Mouse (Mus musculus) left cerebral cortex, adult 9 months (tissue): ENCODE measurements around the gene Nipal3.
A peak's percentile ranks its signal among the peaks of the same experiment; 100 is the strongest.

Experiments used
- DNase-seq, 2 experiments: peaks; one replicate each; pipeline ENCODE4 v3.0.0; 2022; ENCODE audit warnings: low spot score in 2 of 2

Gene Nipal3

DNA sequence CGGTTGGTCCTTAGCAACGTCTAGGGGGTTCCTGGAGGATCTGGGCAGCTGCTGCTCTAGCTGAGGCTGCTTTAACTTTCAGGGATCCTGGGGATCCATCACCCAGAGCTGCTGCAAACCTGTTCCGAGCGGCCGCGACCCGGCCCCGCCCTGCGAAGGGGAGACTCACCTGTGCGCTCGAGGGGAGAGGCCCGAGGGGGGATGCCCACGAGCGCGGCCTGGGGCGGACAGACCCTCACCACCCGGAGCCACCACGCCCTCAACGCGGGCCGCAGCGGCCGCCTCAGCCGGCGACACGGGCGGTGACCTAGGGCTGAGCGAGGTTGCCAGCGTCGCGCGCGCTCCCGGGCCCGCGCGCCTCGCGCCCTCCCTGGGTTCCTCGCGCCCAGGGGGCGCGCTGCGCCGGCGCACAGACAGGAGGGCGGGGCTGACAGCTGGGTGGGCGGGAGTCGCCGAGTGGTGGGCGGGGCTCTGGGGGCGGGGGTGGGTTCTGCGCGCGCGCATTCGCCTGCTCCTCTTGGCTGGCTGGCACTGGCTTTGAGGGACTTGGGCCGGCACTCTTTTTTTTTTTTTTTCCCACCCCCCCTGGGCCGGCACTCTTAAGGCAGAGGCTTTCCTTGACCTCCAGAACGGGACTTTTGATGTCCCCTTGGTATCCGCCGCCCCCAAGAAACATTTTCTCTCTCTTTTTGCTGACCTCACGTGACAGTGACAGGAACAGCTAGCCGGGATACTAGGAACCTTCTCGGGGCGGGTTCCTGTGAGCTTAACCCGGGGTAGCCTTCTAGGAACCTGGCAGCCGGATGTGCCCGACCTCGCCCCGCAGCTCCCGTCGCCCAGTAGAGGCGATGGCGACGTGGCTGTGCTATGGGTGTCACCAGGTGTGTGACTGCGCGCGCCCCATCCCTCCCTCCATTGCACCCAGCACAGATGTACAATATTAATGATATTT, 61.1 kb downstream of the Nipal3 start, which contains the start of gene Rcan3:
Gene Rcan3 (minus strand): TSS at position 411 of the 952 bp plus-strand sequence.
- peak in 1 of 2 experiments; percentile 47 for DNase-seq

DNA sequence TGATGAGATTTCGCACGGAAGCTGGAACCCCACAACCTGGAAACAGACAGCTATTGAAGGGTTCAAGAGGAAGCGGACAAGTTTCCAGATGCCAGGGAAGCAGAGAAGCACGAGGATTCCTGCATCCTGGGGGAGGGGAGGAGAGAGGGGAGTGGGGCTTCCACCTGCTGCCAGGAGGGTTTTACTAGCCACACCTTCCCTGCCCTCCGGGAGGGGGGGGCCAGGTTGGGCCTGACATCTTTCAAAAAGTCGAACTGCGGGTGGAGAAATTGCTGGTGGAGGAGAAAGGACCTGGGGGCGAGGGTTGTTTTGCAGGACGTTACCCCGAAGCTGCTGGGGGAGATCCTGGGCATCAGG, 61.8 kb downstream of the Nipal3 start:
- no peak for DNase-seq

GRCm38 (mm10) chr4:135429990-135430760, 64.7 kb downstream of the Nipal3 start:
- DNase-seq: no peak

- DNase-seq: no peak
Measured at GRCm38 (mm10) chr4:135429383-135429782, 65.5 kb downstream of the Nipal3 start.

DNA sequence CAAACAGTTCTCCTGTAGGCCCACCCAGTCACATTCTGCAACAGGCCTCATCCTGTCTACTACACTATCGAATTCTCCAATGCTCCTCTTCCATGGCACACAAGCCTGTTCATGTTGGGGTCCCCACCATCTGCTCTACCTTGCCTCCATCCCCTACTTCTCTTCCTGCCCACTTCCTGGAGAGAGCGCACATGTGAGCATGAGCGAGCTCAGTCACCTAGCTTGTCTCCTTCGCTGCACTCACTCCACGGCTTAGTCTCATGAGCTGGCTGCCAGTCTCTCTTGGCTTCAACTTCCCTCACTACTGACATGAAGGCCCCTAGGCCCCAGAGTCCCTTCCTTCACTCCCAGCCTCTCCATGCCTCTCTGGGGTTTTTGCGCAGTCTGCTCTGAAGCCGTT, 68.3 kb downstream of the Nipal3 start:
- DNase-seq: no peak

GRCm38 (mm10) chr4:135425625-135426024, 69.2 kb downstream of the Nipal3 start:
- peak; percentile 53 to 85 for DNase-seq

GRCm38 (mm10) chr4:135420961-135421360, 73.9 kb downstream of the Nipal3 start:
- DNase-seq: no peak

DNA sequence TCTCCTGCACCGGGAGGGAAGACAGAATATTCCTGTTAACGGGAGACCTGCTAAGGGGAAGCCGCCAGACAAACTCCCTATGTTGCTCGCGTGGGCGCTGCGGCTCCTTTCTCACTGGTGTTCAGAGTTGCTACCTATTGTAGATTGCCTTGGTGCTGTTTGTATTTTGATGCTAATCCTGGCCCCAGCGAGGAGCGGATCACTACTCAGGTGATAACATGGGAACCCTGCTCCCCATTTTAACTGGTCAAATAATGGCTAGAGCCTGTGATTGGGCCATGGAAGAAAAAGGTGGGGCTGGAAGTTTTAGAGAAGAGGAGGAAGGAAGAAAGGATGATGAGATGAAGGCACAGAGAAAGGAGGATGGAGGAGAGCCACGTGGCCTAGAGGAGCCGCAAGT, 74.4 kb downstream of the Nipal3 start:
- DNase-seq: no peak

DNA sequence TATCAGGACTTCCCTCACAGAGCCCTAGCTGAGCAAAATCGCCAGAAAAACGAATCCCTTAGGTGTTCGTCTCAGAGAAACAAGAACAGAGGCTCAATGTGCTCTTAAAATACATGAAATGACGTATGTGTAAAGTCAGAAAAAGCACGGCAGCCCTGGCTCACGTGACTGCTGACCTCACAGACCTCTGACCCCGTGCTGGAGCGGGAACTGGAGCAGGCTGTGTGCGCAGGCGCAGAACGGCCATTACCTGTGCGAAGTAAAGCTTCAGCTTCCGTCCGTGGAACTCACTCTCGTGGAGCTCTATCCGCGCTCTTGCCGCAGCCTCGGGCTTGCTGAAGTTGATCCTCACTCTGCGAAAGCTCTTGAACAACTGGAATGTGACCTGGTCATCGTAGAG, 74.8 kb downstream of the Nipal3 start:
- no peak for DNase-seq

- DNase-seq: no peak
Measured at GRCm38 (mm10) chr4:135416367-135416766, 78.5 kb downstream of the Nipal3 start.

GRCm38 (mm10) chr4:135413491-135413890, 81.3 kb downstream of the Nipal3 start:
- DNase-seq: no peak

GRCm38 (mm10) chr4:135411633-135412032, 83.2 kb downstream of the Nipal3 start:
- DNase-seq: peak in 1 of 2 experiments; percentile 46

DNA sequence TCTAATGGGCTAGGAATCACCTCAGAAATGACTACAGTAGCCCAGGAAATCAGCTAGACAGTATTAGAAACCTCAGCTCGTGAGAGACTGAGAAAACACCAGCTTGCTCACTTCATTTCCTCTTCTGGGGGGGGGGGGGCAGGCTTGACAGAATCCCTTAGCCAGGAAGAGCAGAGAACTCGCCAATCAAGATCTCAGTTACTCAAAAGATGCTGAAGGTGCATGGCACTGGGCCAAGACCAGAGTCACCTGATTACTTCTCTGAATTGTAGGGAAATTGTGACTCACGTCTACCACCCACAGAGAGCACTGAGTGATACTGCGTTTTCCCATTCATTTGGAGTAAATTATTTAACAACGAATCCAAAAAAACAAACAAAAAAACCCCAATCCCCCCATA, 88.7 kb downstream of the Nipal3 start:
- peak; percentile 33 to 46 for DNase-seq

DNA sequence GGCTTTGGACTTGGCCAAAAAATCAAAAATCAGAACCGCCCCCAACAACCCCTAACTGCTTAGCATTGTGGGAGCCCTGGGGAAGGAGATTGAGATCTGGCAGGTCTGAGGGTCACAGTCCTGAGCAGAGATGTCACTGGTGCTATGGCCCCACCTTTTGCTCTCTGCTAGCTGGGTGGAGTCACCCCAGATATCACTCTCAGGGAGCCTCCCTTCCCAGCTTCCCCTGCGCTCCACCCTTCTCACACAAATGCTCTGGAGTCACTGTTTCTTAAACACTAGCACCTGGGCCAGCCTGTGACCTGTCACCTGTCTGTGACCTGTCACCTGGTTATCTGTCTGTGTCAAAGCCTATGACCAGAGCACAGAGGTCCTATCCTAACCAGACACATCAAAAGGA, 89.9 kb downstream of the Nipal3 start:
- DNase-seq: no peak

GRCm38 (mm10) chr4:135404048-135404447, 90.8 kb downstream of the Nipal3 start:
- DNase-seq: no peak

GRCm38 (mm10) chr4:135401881-135402280, 93.0 kb downstream of the Nipal3 start:
- no peak for DNase-seq

DNA sequence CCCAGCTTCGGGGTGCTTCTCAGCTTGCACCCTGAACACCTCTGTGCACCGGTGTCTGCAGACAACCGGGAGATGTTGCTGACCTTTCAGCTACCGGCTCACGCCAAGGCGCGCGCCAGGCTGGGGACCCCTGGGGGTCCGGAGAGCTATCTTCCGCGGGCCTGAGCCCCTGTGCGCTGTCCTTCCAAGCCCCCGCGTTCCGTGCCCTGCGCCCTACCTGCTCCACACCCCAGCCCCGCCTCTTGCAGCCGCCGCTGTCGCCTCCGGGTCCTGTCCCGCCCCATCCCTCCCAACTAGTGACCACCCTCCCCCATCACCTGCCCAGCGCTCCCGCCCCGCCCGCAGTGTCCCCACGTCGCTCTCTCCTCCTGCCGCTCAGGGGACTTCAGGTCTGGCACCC, 96.8 kb downstream of the Nipal3 start, which contains the start of gene Ncmap:
Gene Ncmap (minus strand): TSS at position 237 of the 400 bp plus-strand sequence.
- no peak for DNase-seq

GRCm38 (mm10) chr4:135397551-135397950, 97.3 kb downstream of the Nipal3 start:
- no peak for DNase-seq

DNA sequence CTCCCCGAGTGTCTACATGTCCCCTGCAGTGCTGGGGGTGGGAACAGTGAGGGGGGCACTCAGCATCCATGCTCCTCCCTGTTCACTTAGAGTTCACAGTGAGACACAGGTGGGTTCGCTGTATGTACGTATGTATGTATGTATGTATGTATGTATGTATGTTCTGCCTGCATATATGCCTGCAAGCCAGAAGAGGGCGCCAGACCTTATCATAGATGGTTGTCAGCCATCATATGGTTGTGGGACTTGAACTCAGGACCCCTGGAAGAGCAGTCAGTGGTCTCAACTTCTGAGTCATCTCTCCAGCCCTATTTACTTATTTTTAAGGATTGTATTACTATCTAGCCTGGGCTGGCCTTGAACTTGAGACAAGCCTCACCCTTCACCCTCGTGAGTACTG, 98.5 kb downstream of the Nipal3 start:
- no peak for DNase-seq
